Mouse (Mus musculus): ENCODE measurements around the gene Gm11042.

Gm11042 gene

GRCm38 (mm10) chr12:74284685-74285054 lies 31.5 kb downstream of the Gm11042 start:
- no peak for DNase-seq (ENCODE audit: extremely low spot score, low read depth, low spot score)

- DNase-seq (ENCODE audit: extremely low spot score, low read depth, low spot score): peak; percentile 82
Observed at GRCm38 (mm10) chr12:74284020-74284684, 32.0 kb downstream of the Gm11042 start.

- no peak for DNase-seq (ENCODE audit: extremely low spot score, low read depth, low spot score)
Observed at GRCm38 (mm10) chr12:74282846-74283245, 33.3 kb downstream of the Gm11042 start.

- DNase-seq (ENCODE audit: extremely low spot score, low read depth, low spot score): no peak
Observed at GRCm38 (mm10) chr12:74281403-74281802, 34.8 kb downstream of the Gm11042 start.

- no peak for DNase-seq (ENCODE audit: extremely low spot score, low read depth, low spot score)
Observed at GRCm38 (mm10) chr12:74277265-74277664, 38.9 kb downstream of the Gm11042 start.

GRCm38 (mm10) chr12:74272545-74272944 lies 43.6 kb downstream of the Gm11042 start:
- DNase-seq (ENCODE audit: extremely low spot score, low read depth, low spot score): no peak

GRCm38 (mm10) chr12:74268644-74269285 lies 47.4 kb downstream of the Gm11042 start:
- DNase-seq (ENCODE audit: extremely low spot score, low read depth, low spot score): no peak

- DNase-seq (ENCODE audit: extremely low spot score, low read depth, low spot score): no peak
Observed at GRCm38 (mm10) chr12:74267049-74267448, 49.1 kb downstream of the Gm11042 start.
